Mouse (Mus musculus): ENCODE data around the gene Wdr35. TPM values are rescaled to one million over a fixed set of nuclear protein-coding genes. Genes with fewer than 3 reads are reported as not detected.

Gene Wdr35
- polyA plus RNA-seq, 1 experiment = 7.5 TPM

- Histone ChIP-seq H3K27ac (ENCODE audit: control insufficient read depth, insufficient read depth, low read depth, low read length, poor library complexity) (no peak overlapping the region), H3K4me1 (ENCODE audit: control insufficient read depth, insufficient read depth, low read length) (no peaks in the 10 kb centered on the region), H3K4me3 (replicated peaks; ENCODE audit: control insufficient read depth, low read depth, low read length) (no peak overlapping the region)
- WGBS = 89% methylated on average over 3 of the region's 3 CpGs
- no peak for TF ChIP-seq CTCF (IDR thresholded peaks at IDR 0.05; ENCODE audit: control insufficient read depth, insufficient read depth, low read length)
- TF ChIP-seq POLR2A (IDR thresholded peaks at IDR 0.05; ENCODE audit: borderline replicate concordance, control insufficient read depth, low read depth, low read length) = no peak
Measured at GRCm38 (mm10) chr12:8975076-8975475, 1.4 kb downstream of the Wdr35 start.

- Histone ChIP-seq H3K27ac (ENCODE audit: control insufficient read depth, insufficient read depth, low read depth, low read length, poor library complexity) (no peak overlapping the region), H3K4me1 (ENCODE audit: control insufficient read depth, insufficient read depth, low read length) (no peaks in the 10 kb centered on the region; the same call in 1 of the 2 replicates), H3K4me3 (replicated peaks; ENCODE audit: control insufficient read depth, low read depth, low read length) (no peak overlapping the region)
- 59% methylated on average over 8 of the region's 8 CpGs for WGBS
- no peak for TF ChIP-seq CTCF (IDR thresholded peaks at IDR 0.05; ENCODE audit: control insufficient read depth, insufficient read depth, low read length)
- TF ChIP-seq POLR2A (IDR thresholded peaks at IDR 0.05; ENCODE audit: borderline replicate concordance, control insufficient read depth, low read depth, low read length) = no peak
Measured at GRCm38 (mm10) chr12:8993231-8993630, 19.5 kb downstream of the Wdr35 start.

GRCm38 (mm10) chr12:8998318-8998717, 24.6 kb downstream of the Wdr35 start:
- TF ChIP-seq CTCF (IDR thresholded peaks at IDR 0.05; ENCODE audit: control insufficient read depth, insufficient read depth, low read length) (no peak), POLR2A (IDR thresholded peaks at IDR 0.05; ENCODE audit: borderline replicate concordance, control insufficient read depth, low read depth, low read length) (no peak)
- H3K27ac ChIP-seq (ENCODE audit: control insufficient read depth, insufficient read depth, low read depth, low read length, poor library complexity) = no peak overlapping the region
- no peak overlapping the region for H3K4me3 ChIP-seq (replicated peaks; ENCODE audit: control insufficient read depth, low read depth, low read length)
- H3K4me1 ChIP-seq (ENCODE audit: control insufficient read depth, insufficient read depth, low read length) = no peaks in the 10 kb centered on the region; the same call in 1 of the 2 replicates
- WGBS = 41% methylated on average over 4 of the region's 4 CpGs

- 12% methylated on average over 5 of the region's 5 CpGs for WGBS
- Histone ChIP-seq H3K4me3 (replicated peaks; ENCODE audit: control insufficient read depth, low read depth, low read length) (no peak overlapping the region), H3K4me1 (ENCODE audit: control insufficient read depth, insufficient read depth, low read length) (no peaks in the 10 kb centered on the region; the same call in 1 of the 2 replicates), H3K27ac (ENCODE audit: control insufficient read depth, insufficient read depth, low read depth, low read length, poor library complexity) (no peak overlapping the region)
- TF ChIP-seq POLR2A (IDR thresholded peaks at IDR 0.05; ENCODE audit: borderline replicate concordance, control insufficient read depth, low read depth, low read length) = no peak
- TF ChIP-seq CTCF (IDR thresholded peaks at IDR 0.05; ENCODE audit: control insufficient read depth, insufficient read depth, low read length) = peak; percentile 56
Measured at GRCm38 (mm10) chr12:9002038-9002648, 28.5 kb downstream of the Wdr35 start.

GRCm38 (mm10) chr12:9007146-9007545, 33.5 kb downstream of the Wdr35 start:
- no peaks in the 10 kb centered on the region for H3K4me1 ChIP-seq (ENCODE audit: control insufficient read depth, insufficient read depth, low read length)
- TF ChIP-seq CTCF (IDR thresholded peaks at IDR 0.05; ENCODE audit: control insufficient read depth, insufficient read depth, low read length) = no peak
- TF ChIP-seq POLR2A (IDR thresholded peaks at IDR 0.05; ENCODE audit: borderline replicate concordance, control insufficient read depth, low read depth, low read length) = no peak
- 5% methylated on average over 4 of the region's 4 CpGs for WGBS
- H3K27ac ChIP-seq (ENCODE audit: control insufficient read depth, insufficient read depth, low read depth, low read length, poor library complexity) = no peak overlapping the region
- no peak overlapping the region for H3K4me3 ChIP-seq (replicated peaks; ENCODE audit: control insufficient read depth, low read depth, low read length)

- H3K4me3 ChIP-seq (replicated peaks; ENCODE audit: control insufficient read depth, low read depth, low read length) = no peak overlapping the region
- 91% methylated on average over 6 of the region's 6 CpGs for WGBS
- no peak overlapping the region for H3K27ac ChIP-seq (ENCODE audit: control insufficient read depth, insufficient read depth, low read depth, low read length, poor library complexity)
- no peak for TF ChIP-seq POLR2A (IDR thresholded peaks at IDR 0.05; ENCODE audit: borderline replicate concordance, control insufficient read depth, low read depth, low read length)
- no peak for TF ChIP-seq CTCF (IDR thresholded peaks at IDR 0.05; ENCODE audit: control insufficient read depth, insufficient read depth, low read length)
- no peaks in the 10 kb centered on the region for H3K4me1 ChIP-seq (ENCODE audit: control insufficient read depth, insufficient read depth, low read length)
Measured at GRCm38 (mm10) chr12:9007811-9008210, 34.1 kb downstream of the Wdr35 start.

GRCm38 (mm10) chr12:9010311-9010710, 36.6 kb downstream of the Wdr35 start:
- TF ChIP-seq CTCF (IDR thresholded peaks at IDR 0.05; ENCODE audit: control insufficient read depth, insufficient read depth, low read length) (no peak), POLR2A (IDR thresholded peaks at IDR 0.05; ENCODE audit: borderline replicate concordance, control insufficient read depth, low read depth, low read length) (no peak)
- 88% methylated on average over 4 of the region's 4 CpGs for WGBS
- Histone ChIP-seq H3K27ac (ENCODE audit: control insufficient read depth, insufficient read depth, low read depth, low read length, poor library complexity) (no peak overlapping the region), H3K4me1 (ENCODE audit: control insufficient read depth, insufficient read depth, low read length) (no peaks in the 10 kb centered on the region), H3K4me3 (replicated peaks; ENCODE audit: control insufficient read depth, low read depth, low read length) (no peak overlapping the region)

- no peak overlapping the region for H3K4me3 ChIP-seq (replicated peaks; ENCODE audit: control insufficient read depth, low read depth, low read length)
- 87% methylated on average over 9 of the region's 9 CpGs for WGBS
Measured at GRCm38 (mm10) chr12:9016376-9016775, 42.7 kb downstream of the Wdr35 start.

GRCm38 (mm10) chr12:9020431-9020830, 46.7 kb downstream of the Wdr35 start:
- TF ChIP-seq POLR2A (IDR thresholded peaks at IDR 0.05; ENCODE audit: borderline replicate concordance, control insufficient read depth, low read depth, low read length) (no peak), CTCF (IDR thresholded peaks at IDR 0.05; ENCODE audit: control insufficient read depth, insufficient read depth, low read length) (no peak)
- Histone ChIP-seq H3K4me3 (replicated peaks; ENCODE audit: control insufficient read depth, low read depth, low read length) (no peak overlapping the region), H3K27ac (ENCODE audit: control insufficient read depth, insufficient read depth, low read depth, low read length, poor library complexity) (no peak overlapping the region), H3K4me1 (ENCODE audit: control insufficient read depth, insufficient read depth, low read length) (no peaks in the 10 kb centered on the region)
- WGBS = 93% methylated on average over 8 of the region's 8 CpGs

More at GRCm38 (mm10) chr12:9016376-9016775, 42.7 kb downstream of the Wdr35 start:
- no peak overlapping the region for H3K27ac ChIP-seq (ENCODE audit: control insufficient read depth, insufficient read depth, low read depth, low read length, poor library complexity)
- TF ChIP-seq CTCF (IDR thresholded peaks at IDR 0.05; ENCODE audit: control insufficient read depth, insufficient read depth, low read length) (no peak), POLR2A (IDR thresholded peaks at IDR 0.05; ENCODE audit: borderline replicate concordance, control insufficient read depth, low read depth, low read length) (no peak)
- H3K4me1 ChIP-seq (ENCODE audit: control insufficient read depth, insufficient read depth, low read length) = no peaks in the 10 kb centered on the region
